Mouse (Mus musculus): ENCODE measurements around the gene Ppp1r37.
A peak's percentile ranks its signal among the peaks of the same experiment; 100 is the strongest.

The Ppp1r37 gene

GRCm38 (mm10) chr7:19501658-19502057 is 61.2 kb downstream of the Ppp1r37 start:
- DNase-seq (ENCODE audit: low spot score) = no peak

GRCm38 (mm10) chr7:19500420-19501363 is 62.2 kb downstream of the Ppp1r37 start:
- no peak for DNase-seq (ENCODE audit: low spot score)

- DNase-seq (ENCODE audit: low spot score) = no peak
These were observed 64.5 kb downstream of the Ppp1r37 start for GRCm38 (mm10) chr7:19498326-19498725.

- DNase-seq (ENCODE audit: low spot score) = no peak
These were observed 66.7 kb downstream of the Ppp1r37 start for GRCm38 (mm10) chr7:19496214-19496555.

GRCm38 (mm10) chr7:19495521-19496213 is 67.2 kb downstream of the Ppp1r37 start:
- peak; percentile 56 for DNase-seq (ENCODE audit: low spot score)

GRCm38 (mm10) chr7:19494751-19495474 is 68.0 kb downstream of the Ppp1r37 start:
- DNase-seq (ENCODE audit: low spot score) = no peak

- peak; percentile 58 for DNase-seq (ENCODE audit: low spot score)
These were observed 71.1 kb downstream of the Ppp1r37 start for GRCm38 (mm10) chr7:19491731-19492130.

- DNase-seq (ENCODE audit: low spot score) = no peak
These were observed 73.4 kb downstream of the Ppp1r37 start for GRCm38 (mm10) chr7:19489525-19489924.

GRCm38 (mm10) chr7:19486549-19486948 is 76.3 kb downstream of the Ppp1r37 start:
- no peak for DNase-seq (ENCODE audit: low spot score)

GRCm38 (mm10) chr7:19485488-19485887 is 77.4 kb downstream of the Ppp1r37 start:
- DNase-seq (ENCODE audit: low spot score) = no peak

- no peak for DNase-seq (ENCODE audit: low spot score)
These were observed 79.6 kb downstream of the Ppp1r37 start for GRCm38 (mm10) chr7:19483281-19483680.

Data from embryo, embryonic 10 days (tissue).